Mouse (Mus musculus) gastrocnemius, postnatal 25 days (tissue): ENCODE measurements around the gene Ephb2. TPM values are rescaled to one million over a fixed set of nuclear protein-coding genes. Genes with fewer than 3 reads are reported as not detected.

ENCODE experiments used
- DNase-seq: peaks from one replicate; pipeline ENCODE4 v3.0.0; 2022
- total RNA-seq, 2 experiments: library from RNA; stranded (reverse); gene quantifications; 1 replicate in 1 of 2; 2 replicates in 1 of 2; pipeline ENCODE4 v1.2.3; 2021

The Ephb2 gene
- total RNA-seq, 2 experiments from 2014 or later: 1.00 to 1.2 TPM

GRCm38 (mm10) chr4:136761713-136762380, 73.9 kb downstream of the Ephb2 start:
- no peak for DNase-seq

- DNase-seq: no peak
These were observed 74.9 kb downstream of the Ephb2 start for GRCm38 (mm10) chr4:136760882-136761281.

- DNase-seq: no peak
These were observed 78.7 kb downstream of the Ephb2 start for GRCm38 (mm10) chr4:136757096-136757495.

GRCm38 (mm10) chr4:136756486-136756885, 79.3 kb downstream of the Ephb2 start:
- no peak for DNase-seq

GRCm38 (mm10) chr4:136755364-136755811, 80.4 kb downstream of the Ephb2 start:
- no peak for DNase-seq

- DNase-seq: no peak
These were observed 81.5 kb downstream of the Ephb2 start for GRCm38 (mm10) chr4:136754256-136754655.

GRCm38 (mm10) chr4:136751355-136752020, 84.3 kb downstream of the Ephb2 start:
- no peak for DNase-seq

GRCm38 (mm10) chr4:136750578-136751338, 85.0 kb downstream of the Ephb2 start:
- DNase-seq: no peak

- no peak for DNase-seq
These were observed 85.8 kb downstream of the Ephb2 start for GRCm38 (mm10) chr4:136749851-136750577.

- no peak for DNase-seq
These were observed 86.4 kb downstream of the Ephb2 start for GRCm38 (mm10) chr4:136749431-136749830.

- DNase-seq: no peak
These were observed 86.9 kb downstream of the Ephb2 start for GRCm38 (mm10) chr4:136748842-136749392.

GRCm38 (mm10) chr4:136746516-136746915, 89.3 kb downstream of the Ephb2 start:
- no peak for DNase-seq

- no peak for DNase-seq
These were observed 93.1 kb downstream of the Ephb2 start for GRCm38 (mm10) chr4:136742677-136743076.

GRCm38 (mm10) chr4:136741840-136742239, 93.9 kb downstream of the Ephb2 start:
- no peak for DNase-seq

- no peak for DNase-seq
These were observed 94.8 kb downstream of the Ephb2 start for GRCm38 (mm10) chr4:136740963-136741362.

GRCm38 (mm10) chr4:136739189-136739588, 96.6 kb downstream of the Ephb2 start:
- no peak for DNase-seq

GRCm38 (mm10) chr4:136738291-136738690, 97.5 kb downstream of the Ephb2 start:
- no peak for DNase-seq

GRCm38 (mm10) chr4:136735856-136736255, 99.9 kb downstream of the Ephb2 start:
- DNase-seq: no peak

GRCm38 (mm10) chr4:136734210-136734803, 101.5 kb downstream of the Ephb2 start:
- DNase-seq: no peak

- DNase-seq: no peak
These were observed 102.4 kb downstream of the Ephb2 start for GRCm38 (mm10) chr4:136733217-136733865.

GRCm38 (mm10) chr4:136732536-136733121, 103.2 kb downstream of the Ephb2 start:
- no peak for DNase-seq
